Mouse (Mus musculus): Measurements from ENCODE around the gene Ralgapa1.
"Not testable (repeated sequence)": the region's sequence is repeated elsewhere in the genome, so short reads cannot be mapped to it uniquely, and the experiment has no call there.

- TF ChIP-seq E2F4 (IDR thresholded peaks at IDR 0.05; ENCODE audit: insufficient read depth); POLR2A (IDR thresholded peaks at IDR 0.05; ENCODE audit: insufficient read length, low read depth); MYOD1 (IDR thresholded peaks at IDR 0.05; ENCODE audit: control insufficient read depth in 1 of 3, insufficient read length in 2 of 3, low read depth in 2 of 3); TCF3 (IDR thresholded peaks at IDR 0.05; ENCODE audit: insufficient read length, low read depth); SRF (IDR thresholded peaks at IDR 0.05; ENCODE audit: control insufficient read depth, insufficient read length, low read depth); USF1 (IDR thresholded peaks at IDR 0.05; ENCODE audit: low read depth); REST (IDR thresholded peaks at IDR 0.05; ENCODE audit: insufficient read depth, insufficient read length); TCF12 (IDR thresholded peaks at IDR 0.05; ENCODE audit: insufficient read depth, poor library complexity, severe bottlenecking); POLR2AphosphoS2 (IDR thresholded peaks at IDR 0.05; ENCODE audit: insufficient read length, low read depth); MYOG (IDR thresholded peaks at IDR 0.05; ENCODE audit: control insufficient read depth in 1 of 3, insufficient read depth in 1 of 3, insufficient read length in 2 of 3, low read depth in 2 of 3): not testable (repeated sequence)
Observed at GRCm38 (mm10) chr12:55794485-55794884, 26.5 kb downstream of the Ralgapa1 start.
